Mouse (Mus musculus) forebrain, embryonic 12.5 days (tissue): ENCODE measurements around the gene Ndufa6. TPM values are rescaled to one million over a fixed set of nuclear protein-coding genes. Genes with fewer than 3 reads are reported as not detected.
"Not testable (repeated sequence)": the region's sequence is repeated elsewhere in the genome, so short reads cannot be mapped to it uniquely, and the experiment has no call there.

Source experiments
- ATAC-seq: fragments of 200-750 bp; cut with Nextera tagmentation; 2 replicates; pipeline ENCODE4 v1.8.0; 2017; ENCODE audit warnings: moderate TSS enrichment; ENCODE audit not compliant: low FRiP score
- H3K27ac ChIP-seq: fragments of 300-500 bp; sonication (generic); 2 replicates; pipeline ENCODE4 v1.5.1; 2016; ENCODE audit warnings: mild to moderate bottlenecking
- H3K27me3 ChIP-seq: fragments of 300-500 bp; sonication (generic); 2 replicates; pipeline ENCODE4 v1.6.1; 2016; ENCODE audit warnings: mild to moderate bottlenecking
- H3K36me3 ChIP-seq: fragments of 300-500 bp; sonication (generic); replicated peaks from 2 replicates; pipeline ENCODE4 v1.6.1; 2016; ENCODE audit warnings: mild to moderate bottlenecking
- H3K4me1 ChIP-seq: fragments of 300-500 bp; sonication (generic); 2 replicates; pipeline ENCODE4 v1.6.1; 2016
- H3K4me2 ChIP-seq: fragments of 300-500 bp; sonication (generic); 2 replicates; pipeline ENCODE4 v1.6.1; 2016; ENCODE audit warnings: mild to moderate bottlenecking, moderate library complexity
- H3K4me3 ChIP-seq: fragments of 300-500 bp; sonication (generic); replicated peaks from 2 replicates; pipeline ENCODE4 v1.5.1; 2016; ENCODE audit warnings: mild to moderate bottlenecking
- H3K9ac ChIP-seq: fragments of 300-500 bp; sonication (generic); 2 replicates; pipeline ENCODE4 v1.6.1; 2016; ENCODE audit warnings: mild to moderate bottlenecking
- H3K9me3 ChIP-seq: fragments of 300-500 bp; sonication (generic); 2 replicates; pipeline ENCODE4 v1.6.1; 2016
- WGBS: fragments of 180-500 bp; shearing (Covaris S2); methylation state at CpG from one replicate; pipeline ENCODE4 v1.1.7; 2016; 5-methylcytosine and 5-hydroxymethylcytosine counted together
- polyA plus RNA-seq: library from polyadenylated mRNA; unstranded; fragments of >200 nt; fragmentation: Nextera tagmentation; extraction: Ambion mirVana; gene quantifications from 2 replicates; pipeline ENCODE4 v1.2.1, GENCODE M21; 2016

Ndufa6 gene
- polyA plus RNA-seq, result 277 and 278 TPM in 2 replicates

GRCm38 (mm10) chr15:82354126-82354945 is at the start of gene Ndufa6:
Ndufa6 (minus strand) TSS chr15:82354322.
- WGBS, result 2% methylated on average over 57 of the region's 57 CpGs
- Histone ChIP-seq H3K36me3 (peaks cover 20% of the 10 kb centered on the region), H3K9me3 (no peaks in the 10 kb centered on the region), H3K4me1 (peaks cover 24% of the 10 kb centered on the region), H3K27ac (peak within 1 kb of the TSS; percentile 85), H3K4me3 (peak within 1 kb of the TSS; percentile 91), H3K4me2 (peak within 1 kb of the TSS; percentile 76), H3K27me3 (no peaks in the 10 kb centered on the region), H3K9ac (peak within 1 kb of the TSS; percentile 96)
- ATAC-seq, result peak; percentile 100

DNA sequence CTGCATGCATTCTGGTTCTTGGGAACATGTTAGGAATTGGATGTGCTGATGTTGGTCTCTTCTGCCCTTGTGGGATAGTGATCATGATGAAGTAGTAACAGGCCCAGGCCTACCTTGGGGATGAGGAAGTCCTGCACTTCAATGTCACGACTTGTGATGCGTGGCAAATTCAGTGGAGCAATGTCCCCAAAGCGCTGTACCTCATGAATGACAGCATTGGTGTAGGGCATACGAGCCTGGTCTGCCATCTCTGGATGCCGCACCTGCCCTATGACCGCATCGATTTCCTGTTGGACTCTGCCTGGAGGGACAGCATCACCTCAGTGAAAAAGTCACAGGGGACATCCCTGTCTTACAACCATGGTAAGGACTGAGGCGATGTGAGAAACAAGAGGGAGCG is 49.5 kb upstream of the Ndufa6 start:
- Histone ChIP-seq H3K9me3 (no peaks in the 10 kb centered on the region), H3K4me3 (no peak overlapping the region), H3K4me2 (no peak overlapping the region), H3K9ac (no peak overlapping the region), H3K36me3 (no peaks in the 10 kb centered on the region), H3K27ac (no peak overlapping the region), H3K4me1 (no peaks in the 10 kb centered on the region), H3K27me3 (no peaks in the 10 kb centered on the region)
- ATAC-seq, result no peak
- WGBS, result 89% methylated on average over 9 of the region's 9 CpGs

- Histone ChIP-seq H3K4me3 (no peak overlapping the region), H3K27me3 (no peaks in the 10 kb centered on the region), H3K9ac (no peak overlapping the region), H3K4me1 (no peaks in the 10 kb centered on the region), H3K9me3 (no peaks in the 10 kb centered on the region), H3K27ac (no peak overlapping the region), H3K4me2 (no peak overlapping the region), H3K36me3 (no peaks in the 10 kb centered on the region)
- 81% methylated on average over 6 of the region's 6 CpGs for WGBS
- ATAC-seq, result no peak
These were observed 48.6 kb upstream of the Ndufa6 start for GRCm38 (mm10) chr15:82402741-82403140.

GRCm38 (mm10) chr15:82402106-82402505 is 48.0 kb upstream of the Ndufa6 start:
- H3K27me3 ChIP-seq, result no peaks in the 10 kb centered on the region
- no peaks in the 10 kb centered on the region for H3K4me1 ChIP-seq
- H3K27ac ChIP-seq, result no peak overlapping the region
- H3K4me3 ChIP-seq, result no peak overlapping the region
- no peaks in the 10 kb centered on the region for H3K9me3 ChIP-seq
- ATAC-seq, result no peak
- no peaks in the 10 kb centered on the region for H3K36me3 ChIP-seq
- no peak overlapping the region for H3K9ac ChIP-seq
- no peak overlapping the region for H3K4me2 ChIP-seq

GRCm38 (mm10) chr15:82401516-82401915 is 47.4 kb upstream of the Ndufa6 start:
- Histone ChIP-seq H3K27me3 (no peaks in the 10 kb centered on the region), H3K4me2 (no peak overlapping the region), H3K27ac (no peak overlapping the region), H3K4me3 (no peak overlapping the region), H3K36me3 (no peaks in the 10 kb centered on the region), H3K9me3 (no peaks in the 10 kb centered on the region), H3K4me1 (no peaks in the 10 kb centered on the region), H3K9ac (no peak overlapping the region)
- ATAC-seq, result no peak
- 51% methylated on average over 2 of the region's 2 CpGs for WGBS

- H3K36me3 ChIP-seq, H3K9ac ChIP-seq, H3K4me3 ChIP-seq, ATAC-seq, H3K9me3 ChIP-seq, H3K27ac ChIP-seq, H3K27me3 ChIP-seq, H3K4me1 ChIP-seq, H3K4me2 ChIP-seq: not testable (repeated sequence)
- 95% methylated on average over 3 of the region's 3 CpGs for WGBS
These were observed 41.8 kb upstream of the Ndufa6 start for GRCm38 (mm10) chr15:82395955-82396354.

DNA sequence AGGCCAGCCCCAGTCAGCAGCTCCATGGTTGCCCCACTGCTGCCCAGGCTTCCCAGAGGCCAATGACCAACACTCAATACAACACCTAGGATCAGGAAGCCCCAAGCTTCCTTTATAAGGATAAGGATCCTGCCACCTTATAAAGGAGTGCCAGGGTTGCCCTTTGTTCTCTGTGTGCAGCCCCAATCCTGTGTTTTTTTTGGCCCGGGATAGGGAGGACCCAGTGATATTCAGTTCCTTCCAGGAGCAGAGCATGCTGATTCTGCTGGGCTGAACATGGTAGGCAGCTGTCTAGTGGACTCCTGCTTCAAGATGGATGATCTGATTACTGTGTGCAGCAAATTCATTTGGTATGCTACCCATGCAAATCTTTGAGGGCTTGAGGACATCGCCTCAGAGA is 39.8 kb upstream of the Ndufa6 start, which contains the start of gene Cyp2d11:
Cyp2d11 (minus strand) TSS at position 101 of the 400 bp plus-strand sequence.
- H3K4me2 ChIP-seq, H3K9ac ChIP-seq, ATAC-seq, H3K27ac ChIP-seq, H3K4me3 ChIP-seq, H3K27me3 ChIP-seq, H3K4me1 ChIP-seq, H3K36me3 ChIP-seq, H3K9me3 ChIP-seq: not testable (repeated sequence)
- 89% methylated on average over 2 of the region's 2 CpGs for WGBS

GRCm38 (mm10) chr15:82389916-82390315 is 35.8 kb upstream of the Ndufa6 start:
- WGBS, result 96% methylated on average over 10 of the region's 10 CpGs
- H3K4me1 ChIP-seq, H3K36me3 ChIP-seq: not testable (repeated sequence)

DNA sequence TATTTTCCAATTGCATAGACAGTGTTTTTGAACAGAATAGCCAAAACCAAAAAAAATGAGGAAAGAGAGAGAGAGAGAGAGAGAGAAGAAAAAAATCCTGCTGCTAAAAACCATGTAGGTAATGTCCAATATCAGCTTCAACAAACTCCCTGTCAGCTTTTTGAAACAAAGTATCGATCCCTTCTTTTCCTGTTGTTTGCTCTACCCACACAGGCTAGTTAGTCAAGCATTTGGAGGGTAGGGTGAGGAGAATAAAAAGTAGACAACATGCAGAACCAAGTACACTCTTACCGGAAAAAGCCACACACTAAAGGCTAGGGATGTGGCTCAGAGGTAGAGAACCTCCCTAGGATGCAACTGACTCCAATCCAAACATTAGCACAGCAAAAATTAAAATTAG is 31.6 kb upstream of the Ndufa6 start:
- 93% methylated on average over 2 of the region's 2 CpGs for WGBS
- no peak overlapping the region for H3K4me3 ChIP-seq
- no peak overlapping the region for H3K27ac ChIP-seq
- no peak for ATAC-seq
- no peaks in the 10 kb centered on the region for H3K27me3 ChIP-seq
- H3K4me2 ChIP-seq, result no peak overlapping the region
- no peak overlapping the region for H3K9ac ChIP-seq
- no peaks in the 10 kb centered on the region for H3K9me3 ChIP-seq
- H3K36me3 ChIP-seq, result no peaks in the 10 kb centered on the region
- peaks cover 5% of the 10 kb centered on the region for H3K4me1 ChIP-seq

More at GRCm38 (mm10) chr15:82389916-82390315, 35.8 kb upstream of the Ndufa6 start:
- H3K9ac ChIP-seq, H3K27ac ChIP-seq, ATAC-seq, H3K9me3 ChIP-seq, H3K27me3 ChIP-seq, H3K4me3 ChIP-seq, H3K4me2 ChIP-seq: not testable (repeated sequence)

DNA sequence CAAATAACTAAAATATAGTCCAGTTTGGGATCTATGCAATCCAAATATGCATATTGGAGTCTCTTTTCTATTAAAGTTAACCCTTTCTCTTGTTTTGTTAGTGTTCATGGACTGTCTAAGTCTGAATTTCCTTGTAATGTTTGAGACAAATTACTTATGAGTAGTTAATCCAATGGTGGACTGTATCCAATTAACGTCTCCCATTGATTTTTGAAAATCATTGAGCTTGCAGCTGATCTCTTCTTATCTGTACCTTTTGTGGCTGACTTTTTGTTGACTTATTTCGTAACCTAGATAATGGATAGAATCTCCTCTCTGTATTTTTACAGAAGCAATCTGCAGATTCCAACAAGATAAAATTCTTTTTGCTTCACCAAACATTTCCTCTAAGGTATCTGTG is 28.3 kb upstream of the Ndufa6 start:
- H3K4me1 ChIP-seq, result peaks cover 23% of the 10 kb centered on the region
- no peaks in the 10 kb centered on the region for H3K36me3 ChIP-seq
- H3K27ac ChIP-seq, result no peak overlapping the region
- no peak overlapping the region for H3K4me3 ChIP-seq
- no peak for ATAC-seq
- no peaks in the 10 kb centered on the region for H3K27me3 ChIP-seq
- 89% methylated on average over 2 of the region's 2 CpGs for WGBS
- H3K4me2 ChIP-seq, result no peak overlapping the region
- H3K9ac ChIP-seq, result no peak overlapping the region
- no peaks in the 10 kb centered on the region for H3K9me3 ChIP-seq

GRCm38 (mm10) chr15:82380714-82381062 is 26.6 kb upstream of the Ndufa6 start:
- Histone ChIP-seq H3K27ac (no peak overlapping the region), H3K4me2 (peak overlapping the region; percentile 60), H3K9ac (peak overlapping the region; percentile 49; the same call in 1 of the 2 replicates), H3K36me3 (no peaks in the 10 kb centered on the region), H3K9me3 (no peaks in the 10 kb centered on the region), H3K4me3 (peak overlapping the region; percentile 39), H3K4me1 (peaks cover 30% of the 10 kb centered on the region), H3K27me3 (no peaks in the 10 kb centered on the region)
- WGBS, result 38% methylated on average over 7 of the region's 7 CpGs
- ATAC-seq, result no peak

DNA sequence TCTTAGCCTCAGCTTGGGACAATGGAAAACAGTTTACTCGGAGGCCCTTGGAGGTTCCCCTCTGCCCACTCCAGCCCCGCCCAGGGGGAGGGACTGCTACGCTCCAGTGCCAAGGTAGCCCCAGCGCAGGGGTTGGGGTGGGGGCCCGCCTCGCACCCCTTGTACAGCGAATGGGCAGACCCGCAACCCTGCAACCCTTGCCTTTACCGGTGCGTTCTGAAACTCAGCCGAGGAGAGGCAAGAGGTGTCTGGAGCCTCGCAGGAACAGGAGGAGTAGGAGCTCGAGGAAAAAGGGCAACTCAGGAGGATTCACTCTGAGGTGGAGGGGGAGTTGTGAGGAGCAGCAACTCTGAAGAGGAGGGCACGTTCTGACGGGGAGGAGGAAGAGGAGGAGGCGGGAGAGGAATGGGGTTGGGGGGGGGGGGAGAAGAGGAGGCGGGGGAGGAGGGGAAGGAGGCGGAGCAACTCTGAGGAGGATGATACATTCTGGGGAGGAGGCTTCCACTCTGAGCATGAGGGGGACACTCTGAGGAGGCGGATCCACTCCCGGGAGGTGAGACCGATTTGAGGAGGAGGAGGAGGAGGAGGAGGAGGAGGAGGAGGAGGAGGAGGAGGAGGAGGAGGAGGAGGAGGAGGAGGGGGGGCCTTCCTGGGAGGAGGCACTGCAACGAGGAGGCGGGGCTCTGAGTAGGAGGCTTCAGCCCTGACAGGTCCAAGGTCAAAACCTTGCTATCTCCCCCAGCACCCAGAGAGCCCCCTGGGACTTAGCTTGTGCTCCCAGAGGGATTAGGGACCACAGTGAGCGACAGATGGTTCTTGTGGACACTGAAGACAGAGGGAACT is 26.0 kb upstream of the Ndufa6 start, which contains the start of gene Cyp2d22:
Cyp2d22 (minus strand) TSS at position 390 of the 843 bp plus-strand sequence.
- Histone ChIP-seq H3K4me1 (peaks cover 30% of the 10 kb centered on the region), H3K27me3 (no peaks in the 10 kb centered on the region), H3K9me3 (no peaks in the 10 kb centered on the region), H3K36me3 (no peaks in the 10 kb centered on the region), H3K4me2 (peak within 1 kb of the TSS; percentile 60), H3K4me3 (peak within 1 kb of the TSS; percentile 39), H3K9ac (peak within 1 kb of the TSS; percentile 49), H3K27ac (no peak within 1 kb of the TSS)
- WGBS, result 2% methylated on average over 22 of the region's 24 CpGs
- peak; percentile 74 for ATAC-seq
